Mouse (Mus musculus) lung, adult 18-20 months (tissue): ENCODE results near the gene Ddx6.
"Not testable (repeated sequence)": the region's sequence is repeated elsewhere in the genome, so short reads cannot be mapped to it uniquely, and the experiment has no call there.

ENCODE experiments used
- DNase-seq, 2 experiments: peaks; one replicate each; pipeline ENCODE4 v3.0.0; 2022; ENCODE audit warnings: mixed read lengths in 2 of 2

Gene Ddx6

GRCm38 (mm10) chr9:44594901-44595536, 9.7 kb upstream of the Ddx6 start:
- DNase-seq: no peak

GRCm38 (mm10) chr9:44595537-44595930, 9.2 kb upstream of the Ddx6 start:
- DNase-seq: no peak

- no peak for DNase-seq
Measured at GRCm38 (mm10) chr9:44597742-44598141, 7.0 kb upstream of the Ddx6 start.

GRCm38 (mm10) chr9:44598899-44599495, 5.7 kb upstream of the Ddx6 start:
- DNase-seq: peak; percentile 26 to 29

- peak in 1 of 2 experiments; percentile 28 for DNase-seq
Measured at GRCm38 (mm10) chr9:44599616-44600015, 5.1 kb upstream of the Ddx6 start.

GRCm38 (mm10) chr9:44600801-44601200, 3.9 kb upstream of the Ddx6 start:
- DNase-seq: no peak

GRCm38 (mm10) chr9:44602766-44603165, 1.9 kb upstream of the Ddx6 start:
- no peak for DNase-seq

- peak; percentile 45 to 66 for DNase-seq
Measured at GRCm38 (mm10) chr9:44603454-44604289, 1.0 kb upstream of the Ddx6 start.

- DNase-seq: peak; percentile 78 to 81
Measured at GRCm38 (mm10) chr9:44604290-44604778, 358 bp upstream of the Ddx6 start.

GRCm38 (mm10) chr9:44605616-44606165, 999 bp downstream of the Ddx6 start:
- no peak for DNase-seq

- no peak for DNase-seq
Measured at GRCm38 (mm10) chr9:44606646-44607045, 2.0 kb downstream of the Ddx6 start.

- DNase-seq: no peak
Measured at GRCm38 (mm10) chr9:44607306-44607705, 2.6 kb downstream of the Ddx6 start.

- DNase-seq: no peak
Measured at GRCm38 (mm10) chr9:44610371-44610770, 5.7 kb downstream of the Ddx6 start.

GRCm38 (mm10) chr9:44613081-44613480, 8.4 kb downstream of the Ddx6 start:
- DNase-seq: not testable (repeated sequence)

GRCm38 (mm10) chr9:44621114-44621513, 16.4 kb downstream of the Ddx6 start:
- no peak for DNase-seq

- no peak for DNase-seq
Measured at GRCm38 (mm10) chr9:44624390-44624789, 19.7 kb downstream of the Ddx6 start.

- DNase-seq: no peak
Measured at GRCm38 (mm10) chr9:44626268-44626667, 21.6 kb downstream of the Ddx6 start.

- no peak for DNase-seq
Measured at GRCm38 (mm10) chr9:44637551-44638169, 33.0 kb downstream of the Ddx6 start.

GRCm38 (mm10) chr9:44638726-44639125, 34.0 kb downstream of the Ddx6 start:
- peak in 1 of 2 experiments; percentile 15 for DNase-seq

GRCm38 (mm10) chr9:44640028-44640427, 35.3 kb downstream of the Ddx6 start:
- DNase-seq: not testable (repeated sequence)

- DNase-seq: no peak
Measured at GRCm38 (mm10) chr9:44640646-44641357, 36.1 kb downstream of the Ddx6 start.

GRCm38 (mm10) chr9:44641616-44642015, 36.9 kb downstream of the Ddx6 start:
- no peak for DNase-seq
